Mouse (Mus musculus) hindbrain, embryonic 16.5 days (tissue): ENCODE data around the gene Fam131a. TPM values are rescaled to one million over a fixed set of nuclear protein-coding genes. Genes with fewer than 3 reads are reported as not detected.
A peak's percentile ranks its signal among the peaks of the same experiment; 100 is the strongest.

Experiments
- ATAC-seq: fragments of 200-750 bp; cut with Nextera tagmentation; 2 replicates; pipeline ENCODE4 v1.8.0; 2017; ENCODE audit warnings: moderate TSS enrichment, moderate library complexity
- H3K27ac ChIP-seq: fragments of 300-500 bp; sonication (generic); 2 replicates; pipeline ENCODE4 v1.5.1; 2014; ENCODE audit warnings: low read depth, mild to moderate bottlenecking, control low read depth, low read length, moderate library complexity
- H3K27me3 ChIP-seq: fragments of 300-500 bp; sonication (generic); replicated peaks from 2 replicates; pipeline ENCODE4 v1.6.1; 2014; ENCODE audit warnings: low read length; ENCODE audit not compliant: control insufficient read depth, insufficient read depth
- H3K36me3 ChIP-seq: fragments of 300-500 bp; sonication (generic); 2 replicates; pipeline ENCODE4 v1.6.1; 2014; ENCODE audit warnings: mild to moderate bottlenecking, low read length, moderate library complexity, mixed read lengths; ENCODE audit not compliant: control insufficient read depth, insufficient read depth
- H3K4me1 ChIP-seq: fragments of 300-500 bp; sonication (generic); 2 replicates; pipeline ENCODE4 v1.6.1; 2014; ENCODE audit warnings: low read depth, low read length; ENCODE audit not compliant: control insufficient read depth, insufficient read depth
- H3K4me2 ChIP-seq: fragments of 300-500 bp; sonication (generic); 2 replicates; pipeline ENCODE4 v1.6.1; 2014; ENCODE audit warnings: mild to moderate bottlenecking, low read length, control low read depth, moderate library complexity
- H3K4me3 ChIP-seq: fragments of 300-500 bp; sonication (generic); 2 replicates; pipeline ENCODE4 v1.5.1; 2014; ENCODE audit warnings: mild to moderate bottlenecking, low read length, control low read depth, moderate library complexity
- H3K9ac ChIP-seq: fragments of 300-500 bp; sonication (generic); 2 replicates; pipeline ENCODE4 v1.6.1; 2014; ENCODE audit warnings: low read depth, mild to moderate bottlenecking, control low read depth, low read length, moderate library complexity
- H3K9me3 ChIP-seq: fragments of 300-500 bp; sonication (generic); 2 replicates; pipeline ENCODE4 v1.6.1; 2014; ENCODE audit warnings: mild to moderate bottlenecking, low read length, moderate library complexity; ENCODE audit not compliant: control insufficient read depth
- WGBS: fragments of 180-500 bp; shearing (Covaris S2); extraction: QIAGEN DNeasy Blood & Tissue Kit; methylation state at CpG from one replicate; pipeline ENCODE4 v1.1.7; 2014; 5-methylcytosine and 5-hydroxymethylcytosine counted together
- polyA plus RNA-seq: library from polyadenylated mRNA; unstranded; fragments of >200 nt; fragmentation: Nextera tagmentation; extraction: Ambion mirVana; gene quantifications from 2 replicates; pipeline ENCODE4 v1.2.1, GENCODE M21; 2015

Fam131a gene
- polyA plus RNA-seq, 1 experiment from 2014 or later, result 56.7 TPM

DNA sequence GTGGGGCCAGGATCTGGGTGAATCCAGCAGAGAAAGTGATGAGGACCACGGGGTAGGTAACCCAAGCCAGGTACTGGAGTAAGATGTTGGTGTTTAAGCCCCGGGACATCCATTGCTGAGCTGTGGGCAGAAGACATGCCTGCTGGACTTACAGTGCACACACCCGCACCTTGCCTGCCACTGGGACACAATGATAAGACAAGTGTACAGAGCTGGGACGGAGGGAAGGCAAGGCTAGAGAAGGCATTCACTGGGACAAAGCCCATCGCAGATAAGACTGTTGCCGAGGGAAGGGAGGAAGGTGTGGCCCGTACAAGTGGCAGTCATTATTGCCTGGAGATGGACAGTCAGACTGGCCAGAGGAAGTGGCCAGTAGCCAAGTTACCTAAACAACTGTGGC, 19.8 kb downstream of the Fam131a start:
- Histone ChIP-seq H3K4me2 (no peak overlapping the region), H3K27me3 (no peaks in the 10 kb centered on the region), H3K9ac (no peak overlapping the region), H3K27ac (no peak overlapping the region), H3K4me1 (peaks cover 24% of the 10 kb centered on the region), H3K36me3 (no peaks in the 10 kb centered on the region; the same call in 1 of the 2 replicates), H3K4me3 (no peak overlapping the region), H3K9me3 (no peaks in the 10 kb centered on the region)
- no peak for ATAC-seq
- WGBS, result 91% methylated on average over 7 of the region's 7 CpGs

DNA sequence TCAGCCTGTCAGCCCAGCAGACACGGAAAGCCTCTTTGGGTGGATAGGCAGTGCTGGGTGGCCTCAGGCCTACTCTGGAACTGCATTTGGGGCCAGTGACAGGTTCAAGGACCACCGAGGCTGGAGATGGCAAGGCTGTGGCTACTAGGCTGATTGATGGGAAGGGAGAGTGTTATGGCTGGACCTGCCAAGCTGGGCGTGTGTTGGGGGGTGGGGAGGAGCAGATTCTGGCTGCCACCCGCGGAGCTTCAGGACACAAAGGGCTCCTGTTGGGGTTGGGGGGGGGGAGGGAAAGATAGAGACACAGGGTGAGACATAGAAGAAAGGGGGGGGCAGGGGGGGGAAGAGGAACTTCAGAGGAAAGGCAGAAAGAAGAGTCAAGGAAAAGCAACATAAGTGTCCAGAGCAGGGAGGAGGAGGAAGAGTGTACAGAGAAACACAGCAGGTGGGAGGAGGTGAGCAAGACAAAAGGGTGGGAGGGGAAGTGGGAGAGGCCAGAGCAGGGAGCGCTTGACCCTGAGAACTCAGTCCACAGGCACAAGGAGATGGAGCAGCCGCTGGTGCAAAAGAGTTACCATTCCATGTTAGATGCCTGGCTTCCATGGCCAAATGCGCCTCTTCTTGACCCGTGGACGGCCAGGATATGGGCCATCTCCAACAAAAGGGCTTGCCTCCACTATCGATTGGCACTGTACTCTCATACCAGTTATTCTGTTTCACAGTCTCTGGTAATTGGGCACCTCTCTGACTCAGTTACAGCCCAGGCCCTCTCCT, 21.5 kb downstream of the Fam131a start:
- no peaks in the 10 kb centered on the region; the same call in 1 of the 2 replicates for H3K36me3 ChIP-seq
- H3K4me1 ChIP-seq, result peaks cover 32% of the 10 kb centered on the region
- peak overlapping the region; percentile 95 for H3K4me2 ChIP-seq
- no peak overlapping the region for H3K27ac ChIP-seq
- WGBS, result 28% methylated on average over 11 of the region's 11 CpGs
- ATAC-seq, result no peak
- H3K9ac ChIP-seq, result peak overlapping the region; percentile 87
- no peaks in the 10 kb centered on the region for H3K9me3 ChIP-seq
- H3K27me3 ChIP-seq, result no peaks in the 10 kb centered on the region
- peak overlapping the region; percentile 83 for H3K4me3 ChIP-seq

DNA sequence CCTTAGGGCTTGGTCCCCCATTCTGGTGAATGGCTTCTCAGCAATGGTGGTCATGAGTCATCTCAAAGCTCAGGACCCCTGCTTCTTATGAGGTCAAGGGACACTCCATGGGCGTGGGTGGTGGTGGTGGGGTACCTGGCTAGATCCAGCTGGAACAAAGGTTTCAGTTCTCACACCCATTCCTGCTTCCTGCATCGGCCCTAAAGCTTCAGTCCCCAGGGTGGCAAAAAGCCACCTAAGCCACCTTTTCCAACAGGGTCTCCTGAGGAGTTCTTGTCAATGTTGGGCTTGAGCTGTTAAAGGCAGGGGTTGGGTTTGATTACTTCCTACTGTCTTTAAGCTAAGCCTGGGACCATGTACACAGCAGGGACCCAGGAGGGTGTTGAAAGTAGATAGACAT, 22.1 kb downstream of the Fam131a start:
- H3K27me3 ChIP-seq, result no peaks in the 10 kb centered on the region
- H3K4me2 ChIP-seq, result peak overlapping the region; percentile 95
- WGBS, result 54% methylated on average over 2 of the region's 2 CpGs
- H3K9ac ChIP-seq, result peak overlapping the region; percentile 87
- H3K4me1 ChIP-seq, result peaks cover 32% of the 10 kb centered on the region
- peak overlapping the region; percentile 83 for H3K4me3 ChIP-seq
- ATAC-seq, result no peak
- no peaks in the 10 kb centered on the region for H3K9me3 ChIP-seq
- H3K36me3 ChIP-seq, result no peaks in the 10 kb centered on the region; the same call in none of the 2 replicates
- H3K27ac ChIP-seq, result no peak overlapping the region

DNA sequence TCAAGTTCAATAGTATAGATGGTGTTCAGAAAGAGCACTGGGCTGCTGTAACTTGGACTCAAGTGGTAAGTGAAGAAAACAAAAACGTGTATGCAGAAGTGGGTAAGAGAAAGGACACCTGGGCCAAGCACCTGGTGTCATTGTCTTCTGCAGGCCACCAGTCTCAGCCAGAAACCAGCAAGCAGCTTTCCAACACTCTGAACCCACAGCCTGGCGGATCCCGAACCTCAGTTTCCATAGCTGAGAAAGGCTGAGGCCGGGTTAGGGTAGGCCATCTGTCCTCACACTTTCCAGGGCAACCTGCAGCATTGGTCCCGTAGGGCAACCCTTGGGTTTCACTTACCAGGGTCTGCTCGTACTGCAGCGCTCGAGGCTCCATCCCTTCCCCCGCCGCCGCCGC, 22.5 kb downstream of the Fam131a start:
- Histone ChIP-seq H3K4me2 (peak overlapping the region; percentile 95), H3K9me3 (no peaks in the 10 kb centered on the region), H3K27me3 (no peaks in the 10 kb centered on the region), H3K27ac (peak overlapping the region; percentile 94), H3K36me3 (no peaks in the 10 kb centered on the region; the same call in none of the 2 replicates), H3K9ac (peak overlapping the region; percentile 87), H3K4me1 (peaks cover 32% of the 10 kb centered on the region), H3K4me3 (peak overlapping the region; percentile 83)
- ATAC-seq, result no peak
- WGBS, result 2% methylated on average over 12 of the region's 12 CpGs

DNA sequence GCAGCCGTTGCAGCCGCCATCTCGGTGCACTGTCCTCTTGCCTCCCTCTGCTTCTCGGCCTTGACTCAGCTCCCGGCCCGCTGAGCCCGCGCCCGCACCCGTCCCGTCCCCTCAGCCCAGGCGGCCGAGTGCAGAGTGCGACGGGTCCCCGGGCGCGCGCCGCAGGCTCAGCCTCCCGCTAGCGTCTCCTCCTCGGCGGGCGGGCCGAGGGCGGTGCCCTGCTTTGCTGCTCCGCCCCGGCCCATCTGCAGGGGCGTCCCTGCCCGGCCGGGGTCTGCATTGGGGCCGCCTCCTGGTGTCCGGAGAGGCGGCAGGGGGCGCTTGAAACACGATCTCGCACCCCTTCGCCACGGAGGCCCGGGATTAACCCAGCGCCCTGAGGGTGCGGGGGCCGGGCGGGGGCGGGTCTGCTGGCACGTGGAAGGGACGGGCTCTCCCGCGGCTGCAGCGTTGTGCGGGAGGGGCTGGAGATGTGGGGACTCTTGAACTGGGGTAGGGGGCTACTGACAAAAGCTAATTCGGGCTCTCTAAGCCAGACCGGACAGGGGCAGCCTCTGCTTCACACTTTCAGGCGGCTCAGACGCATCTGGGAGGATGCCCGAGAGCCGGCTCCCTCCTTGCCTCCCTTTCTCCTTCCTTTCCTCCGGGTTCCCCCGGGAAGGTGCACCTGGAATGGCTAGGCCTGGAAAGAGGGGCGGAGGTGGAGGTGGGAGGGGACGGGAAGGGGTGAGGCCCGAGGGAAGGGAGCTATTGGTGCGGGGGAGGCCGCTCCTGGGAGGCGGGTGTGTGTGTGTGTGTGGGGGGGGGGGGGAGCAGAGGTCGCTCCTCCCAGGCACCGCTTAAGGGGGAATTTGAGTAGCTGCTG, 23.2 kb downstream of the Fam131a start:
- Histone ChIP-seq H3K27me3 (no peaks in the 10 kb centered on the region), H3K4me1 (peaks cover 32% of the 10 kb centered on the region), H3K4me3 (peak overlapping the region; percentile 83), H3K9me3 (no peaks in the 10 kb centered on the region), H3K36me3 (no peaks in the 10 kb centered on the region; the same call in none of the 2 replicates), H3K9ac (peak overlapping the region; percentile 87), H3K27ac (peak overlapping the region; percentile 94), H3K4me2 (peak overlapping the region; percentile 95)
- peak; percentile 85 for ATAC-seq
- under 1% methylated on average over 61 of the region's 68 CpGs for WGBS

GRCm38 (mm10) chr16:20716841-20717180, 23.8 kb downstream of the Fam131a start:
- peak; percentile 26; the same call in 1 of the 2 replicates for ATAC-seq
- Histone ChIP-seq H3K4me2 (peak overlapping the region; percentile 95), H3K36me3 (no peaks in the 10 kb centered on the region; the same call in none of the 2 replicates), H3K27me3 (no peaks in the 10 kb centered on the region), H3K9me3 (no peaks in the 10 kb centered on the region), H3K4me1 (peaks cover 32% of the 10 kb centered on the region), H3K9ac (peak overlapping the region; percentile 87), H3K27ac (peak overlapping the region; percentile 94), H3K4me3 (peak overlapping the region; percentile 83)
- under 1% methylated on average over 8 of the region's 8 CpGs for WGBS

DNA sequence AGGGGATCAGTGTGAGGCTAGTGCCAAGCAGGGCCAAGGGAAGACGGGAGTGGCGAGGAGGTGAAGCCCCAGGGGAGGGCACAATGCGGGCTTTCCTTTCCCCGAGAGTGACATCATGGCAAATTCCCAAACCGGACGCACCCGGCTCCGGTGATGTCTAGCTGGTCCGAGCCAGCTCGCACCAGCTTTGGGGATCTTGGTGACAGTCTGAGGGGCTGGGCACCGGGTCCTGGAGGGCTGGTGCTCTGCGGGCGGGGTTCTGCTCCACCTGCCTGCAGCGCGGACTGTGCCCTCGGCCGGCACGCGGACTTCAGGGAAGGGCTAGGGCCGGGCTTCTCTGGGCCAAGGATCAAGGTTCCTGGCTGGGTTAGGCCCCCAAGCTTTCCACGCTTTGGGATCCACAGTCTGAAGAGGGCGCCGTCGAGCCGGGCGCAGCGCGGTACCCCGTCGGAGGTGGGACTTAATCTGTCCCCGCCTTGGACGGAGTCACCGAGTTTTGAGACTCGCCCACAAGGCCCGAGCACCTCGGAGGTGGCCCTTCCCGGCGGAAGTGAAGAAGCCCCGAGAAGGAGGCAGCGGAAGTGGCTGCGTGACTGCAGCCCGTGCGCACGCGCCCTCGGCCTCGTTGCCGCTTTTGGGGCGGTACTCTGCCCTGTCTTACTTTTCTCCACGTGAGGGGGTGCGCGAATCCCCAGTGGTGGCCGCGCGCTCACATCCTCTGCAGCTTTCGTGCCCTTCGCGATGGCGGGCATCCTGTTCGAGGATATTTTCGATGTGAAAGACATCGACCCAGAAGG, 24.3 kb downstream of the Fam131a start, which contains the start of the genes Polr2h and Clcn2:
Gene Polr2h (plus strand): TSS at position 485 of the 797 bp plus-strand sequence.
Gene Clcn2 (minus strand): TSS at position 566 of the 797 bp plus-strand sequence.
- peak; percentile 86 for ATAC-seq
- H3K4me1 ChIP-seq, result peaks cover 32% of the 10 kb centered on the region
- under 1% methylated on average over 55 of the region's 62 CpGs for WGBS

GRCm38 (mm10) chr16:20717978-20718670, 25.1 kb downstream of the Fam131a start:
- peak; percentile 28 for ATAC-seq

More for the DNA sequence above, 24.3 kb downstream of the Fam131a start, which contains the start of the genes Polr2h and Clcn2:
- Histone ChIP-seq H3K4me3 (peak within 1 kb of the TSS; percentile 83), H3K9me3 (no peaks in the 10 kb centered on the region), H3K27ac (peak within 1 kb of the TSS; percentile 94), H3K9ac (peak within 1 kb of the TSS; percentile 87), H3K36me3 (no peaks in the 10 kb centered on the region; the same call in none of the 2 replicates), H3K4me2 (peak within 1 kb of the TSS; percentile 95), H3K27me3 (no peaks in the 10 kb centered on the region)

More at GRCm38 (mm10) chr16:20717978-20718670, 25.1 kb downstream of the Fam131a start:
- 1% methylated on average over 18 of the region's 18 CpGs for WGBS
- Histone ChIP-seq H3K36me3 (no peaks in the 10 kb centered on the region; the same call in 1 of the 2 replicates), H3K4me1 (peaks cover 32% of the 10 kb centered on the region), H3K27ac (peak overlapping the region; percentile 94), H3K9me3 (no peaks in the 10 kb centered on the region), H3K9ac (peak overlapping the region; percentile 87), H3K4me2 (peak overlapping the region; percentile 95), H3K4me3 (peak overlapping the region; percentile 83), H3K27me3 (no peaks in the 10 kb centered on the region)
